Mouse (Mus musculus): ENCODE data around the gene Cacna1f. TPM values are rescaled to one million over a fixed set of nuclear protein-coding genes. Genes with fewer than 3 reads are reported as not detected.
A peak's percentile ranks its signal among the peaks of the same experiment; 100 is the strongest.

The Cacna1f gene
- total RNA-seq (2017) = 0.05 TPM in 1 of 2 replicates, not detected in the other

- no peak for ATAC-seq (replicated peaks; ENCODE audit: low read depth, poor library complexity, severe bottlenecking)
Measured at GRCm38 (mm10) chrX:7606783-7607182, at the start of gene Cacna1f. Gene Cacna1f, plus strand, starts transcription at chrX:7607083.

GRCm38 (mm10) chrX:7563076-7563475, 43.8 kb upstream of the Cacna1f start:
- ATAC-seq (replicated peaks; ENCODE audit: low read depth, poor library complexity, severe bottlenecking) = peak; percentile 76

- ATAC-seq (replicated peaks; ENCODE audit: low read depth, poor library complexity, severe bottlenecking) = peak; percentile 76
Measured at GRCm38 (mm10) chrX:7566352-7566751, 40.5 kb upstream of the Cacna1f start.

GRCm38 (mm10) chrX:7567491-7567890, 39.4 kb upstream of the Cacna1f start:
- ATAC-seq (replicated peaks; ENCODE audit: low read depth, poor library complexity, severe bottlenecking) = no peak

DNA sequence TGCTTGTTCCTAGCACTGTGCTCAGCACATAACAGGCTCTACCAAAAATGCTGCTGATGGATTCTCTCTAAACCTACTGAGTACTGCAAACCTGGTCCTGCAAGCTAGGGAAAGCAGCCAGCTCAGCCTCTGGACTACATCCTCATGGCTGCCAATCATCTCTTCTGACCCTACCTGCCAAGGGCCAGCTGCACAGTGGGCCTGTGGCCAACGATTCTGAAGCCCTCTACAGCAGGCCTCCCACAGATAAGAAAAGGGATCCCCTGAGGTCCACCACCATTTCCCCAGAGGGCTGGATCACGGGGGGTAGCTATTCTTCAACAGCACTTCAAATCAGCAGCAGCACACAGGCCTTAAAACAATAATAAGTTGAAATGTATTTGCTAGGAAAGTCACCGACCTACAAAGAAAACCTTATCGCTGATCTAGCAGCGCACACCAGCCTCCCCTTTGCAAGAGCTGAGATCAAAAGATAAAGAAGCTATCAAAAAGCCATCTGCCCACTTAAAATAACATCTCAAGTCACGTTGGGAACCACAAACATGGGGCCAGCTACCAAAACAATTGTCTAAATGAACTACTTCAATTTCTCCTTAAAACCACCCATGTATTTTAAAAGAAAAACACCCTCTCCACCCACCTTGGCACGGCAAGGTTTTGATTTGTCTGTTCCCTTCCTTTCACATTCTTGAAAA, 36.3 kb upstream of the Cacna1f start:
- ATAC-seq (replicated peaks; ENCODE audit: low read depth, poor library complexity, severe bottlenecking) = no peak

DNA sequence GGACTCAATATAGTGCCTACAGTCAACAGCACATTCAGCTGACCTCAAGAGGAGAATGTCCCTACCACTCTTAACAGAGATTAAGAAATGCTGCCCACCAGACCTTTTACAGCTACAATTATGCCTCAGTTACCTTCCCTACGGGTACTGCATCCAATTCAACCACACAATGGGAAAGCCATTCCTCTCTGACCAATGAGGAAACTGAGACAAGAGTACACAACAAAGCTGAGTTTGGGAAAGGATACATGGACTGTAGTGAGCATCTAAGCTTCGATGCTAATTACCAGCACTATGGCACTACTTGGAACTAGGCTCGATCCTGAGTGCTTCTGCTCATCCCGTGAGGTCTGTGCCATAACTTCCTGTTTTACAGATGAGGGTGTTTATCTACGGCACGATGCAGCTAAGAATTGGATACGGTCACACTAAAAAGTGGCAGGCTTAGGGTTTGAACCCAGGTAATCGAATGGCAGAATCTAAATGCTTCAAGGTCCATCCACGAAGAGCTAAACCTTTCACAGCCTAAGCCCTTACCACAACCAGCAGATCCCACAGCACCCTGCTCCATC, 35.2 kb upstream of the Cacna1f start:
- no peak for ATAC-seq (replicated peaks; ENCODE audit: low read depth, poor library complexity, severe bottlenecking)

DNA sequence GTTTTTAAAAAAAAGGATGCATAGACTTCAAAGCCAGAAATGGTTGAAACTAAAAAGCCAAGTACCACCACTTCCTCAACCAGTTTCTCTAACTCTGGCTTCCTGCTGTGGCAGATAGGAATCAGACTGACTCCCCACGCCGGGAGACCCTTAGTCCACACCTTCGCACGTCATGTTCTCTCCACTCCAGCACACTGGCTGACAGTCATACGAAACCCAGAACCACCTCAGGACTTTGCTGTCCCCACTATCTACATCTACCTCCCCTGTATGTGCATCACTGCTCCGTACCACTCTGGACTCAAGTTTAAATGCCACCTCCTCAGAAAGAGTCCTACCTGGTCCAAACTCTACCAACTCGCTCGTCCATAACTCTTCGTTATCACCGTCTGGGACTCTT, 34.4 kb upstream of the Cacna1f start:
- ATAC-seq (replicated peaks; ENCODE audit: low read depth, poor library complexity, severe bottlenecking) = no peak

DNA sequence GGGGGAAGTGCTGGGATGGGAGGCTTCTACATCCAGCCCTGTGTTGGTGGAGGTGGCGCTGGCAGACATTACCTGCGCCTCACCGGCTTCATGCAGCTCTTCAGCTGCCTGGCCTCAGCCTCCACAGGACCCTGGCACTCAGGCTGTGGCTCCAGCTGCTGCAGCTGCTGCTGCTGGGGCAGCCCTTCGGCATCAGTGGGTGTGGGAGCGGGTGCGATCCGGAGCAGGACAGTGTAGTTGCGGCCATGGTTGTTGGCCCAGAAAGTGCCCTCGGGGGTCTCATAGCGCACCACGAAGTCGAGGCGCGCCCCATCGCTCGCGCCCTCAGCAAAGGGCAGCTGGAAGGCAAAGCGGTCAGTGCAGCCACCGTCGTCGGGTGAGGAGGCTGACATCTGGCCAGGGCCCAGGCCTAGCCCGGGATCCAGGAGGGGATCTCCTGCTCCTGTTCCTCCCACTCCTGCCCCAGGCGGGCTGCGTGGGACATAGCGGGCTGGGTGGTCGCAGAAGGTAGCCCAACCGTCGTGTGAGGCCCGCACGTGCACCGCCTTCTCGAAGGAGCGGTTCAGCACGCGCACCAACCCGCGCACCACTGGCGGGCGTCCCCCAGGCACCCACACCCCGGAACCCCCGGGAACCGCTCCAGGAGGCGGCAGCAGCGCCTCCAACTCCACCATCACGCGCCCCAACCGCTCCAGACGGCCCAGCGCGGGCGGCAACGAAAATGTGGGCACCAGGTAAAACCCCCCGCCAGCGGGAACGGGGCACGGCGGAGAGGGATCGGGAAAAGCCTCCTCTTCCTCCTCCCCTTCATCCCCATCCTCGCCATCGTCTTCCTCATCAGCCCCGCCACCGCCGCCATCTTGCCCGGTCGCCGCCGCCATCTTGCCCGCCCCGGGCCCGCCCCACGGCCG, 33.5 kb upstream of the Cacna1f start, which contains the start of gene Foxp3:
Gene Foxp3, plus strand, starts transcription at position 469 of the 911 bp plus-strand sequence.
- ATAC-seq (replicated peaks; ENCODE audit: low read depth, poor library complexity, severe bottlenecking) = no peak

DNA sequence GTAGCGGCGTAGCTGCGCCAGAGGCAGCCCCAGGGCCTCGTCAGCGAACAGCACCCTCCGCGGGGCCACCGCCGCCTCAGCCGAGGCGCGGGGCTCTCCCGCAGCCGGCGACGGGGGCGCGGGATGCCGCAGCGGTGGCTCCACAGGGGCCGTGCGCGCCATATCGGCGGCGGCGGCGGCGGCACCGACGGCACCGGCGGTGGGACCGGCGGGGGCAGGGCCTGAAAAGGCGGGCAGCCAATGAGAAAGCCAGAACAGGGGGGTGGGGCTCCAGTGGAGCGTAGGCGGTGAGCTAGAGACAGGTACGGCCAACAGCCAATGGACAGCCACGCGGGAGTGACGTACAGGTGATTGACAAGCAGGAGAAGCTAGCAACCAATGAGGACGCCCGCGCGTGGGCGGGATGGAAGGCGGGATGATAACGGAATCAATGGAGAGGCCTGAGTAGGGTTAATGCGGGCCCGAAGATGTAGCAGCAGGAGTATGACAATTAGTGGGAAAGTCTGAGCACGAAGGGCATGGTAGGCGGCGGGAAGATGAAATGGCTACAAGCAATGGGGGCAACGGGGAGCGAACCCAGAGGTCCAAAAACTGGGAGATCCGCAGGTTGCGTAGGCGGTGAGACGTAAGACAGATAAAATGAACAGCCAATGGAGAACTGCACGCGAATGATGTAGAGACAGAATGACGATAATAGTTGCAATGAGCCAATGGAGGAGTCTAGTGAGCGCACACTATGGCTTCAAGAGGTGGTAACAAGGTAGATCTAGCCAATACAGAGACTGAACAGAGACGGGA, 32.6 kb upstream of the Cacna1f start, which contains the start of gene Ppp1r3f:
Gene Ppp1r3f, minus strand, starts transcription at position 197 of the 798 bp plus-strand sequence.
- ATAC-seq (replicated peaks; ENCODE audit: low read depth, poor library complexity, severe bottlenecking) = peak; percentile 98

DNA sequence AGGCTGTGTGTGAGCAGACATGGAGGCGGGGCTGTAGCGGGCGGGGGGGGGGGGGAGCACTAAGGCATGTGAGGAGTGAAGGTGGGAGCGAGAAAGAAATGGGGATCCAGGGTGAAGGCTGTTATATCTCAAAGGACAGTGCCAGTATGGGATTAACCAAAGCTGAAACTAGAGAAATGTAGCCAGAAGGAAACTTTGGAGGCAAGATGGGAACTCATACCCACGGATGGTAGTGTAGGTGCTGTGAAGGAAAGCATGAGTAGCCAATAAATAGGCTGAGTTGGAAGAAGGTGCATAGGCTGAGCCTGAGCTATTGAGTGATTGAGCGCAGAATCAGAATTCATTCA, 32.0 kb upstream of the Cacna1f start:
- ATAC-seq (replicated peaks; ENCODE audit: low read depth, poor library complexity, severe bottlenecking) = no peak

DNA sequence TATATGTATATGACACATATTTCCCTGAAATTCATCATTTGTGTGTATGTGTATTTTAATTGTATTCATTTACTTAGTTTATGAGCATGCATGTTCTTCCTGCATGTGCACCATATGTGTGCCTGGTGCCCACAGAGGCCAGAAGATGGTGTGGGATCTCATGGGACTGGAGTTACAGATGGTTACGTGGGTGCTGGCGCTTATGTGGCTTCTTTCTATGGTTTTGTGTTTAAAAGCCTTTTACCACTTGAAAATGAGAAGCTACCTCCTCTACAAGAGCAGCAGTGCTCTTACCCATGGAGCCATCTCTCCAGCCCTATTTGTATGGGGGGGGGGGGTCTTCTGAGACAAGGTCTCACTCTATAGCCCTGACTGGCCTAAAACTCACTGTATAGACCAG, 25.7 kb upstream of the Cacna1f start:
- no peak for ATAC-seq (replicated peaks; ENCODE audit: low read depth, poor library complexity, severe bottlenecking)

DNA sequence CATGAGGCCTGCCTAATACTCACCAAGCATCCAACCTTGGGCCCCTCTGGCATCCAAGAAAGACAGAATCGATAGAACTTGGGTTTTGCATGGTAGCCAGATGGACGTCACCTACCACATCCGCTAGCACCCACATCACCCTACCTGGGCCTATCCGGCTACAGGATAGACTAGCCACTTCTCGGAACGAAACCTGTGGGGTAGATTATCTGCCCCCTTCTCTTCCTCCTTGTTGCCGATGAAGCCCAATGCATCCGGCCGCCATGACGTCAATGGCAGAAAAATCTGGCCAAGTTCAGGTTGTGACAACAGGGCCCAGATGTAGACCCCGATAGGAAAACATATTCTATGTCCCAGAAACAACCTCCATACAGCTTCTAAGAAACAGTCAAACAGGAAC, 23.0 kb upstream of the Cacna1f start:
- ATAC-seq (replicated peaks; ENCODE audit: low read depth, poor library complexity, severe bottlenecking) = no peak

DNA sequence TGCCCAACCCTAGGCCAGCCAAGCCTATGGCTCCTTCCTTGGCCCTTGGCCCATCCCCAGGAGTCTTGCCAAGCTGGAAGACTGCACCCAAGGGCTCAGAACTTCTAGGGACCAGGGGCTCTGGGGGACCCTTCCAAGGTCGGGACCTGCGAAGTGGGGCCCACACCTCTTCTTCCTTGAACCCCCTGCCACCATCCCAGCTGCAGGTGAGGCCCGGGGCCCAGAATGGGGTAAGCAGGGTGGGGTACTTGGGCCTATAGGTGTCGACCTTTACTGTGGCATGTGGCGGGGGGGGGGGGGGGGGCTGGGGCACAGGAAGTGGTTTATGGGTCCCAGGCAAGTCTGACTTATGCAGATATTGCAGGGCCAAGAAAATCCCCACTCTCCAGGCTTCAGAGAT, 20.5 kb upstream of the Cacna1f start:
- no peak for ATAC-seq (replicated peaks; ENCODE audit: low read depth, poor library complexity, severe bottlenecking)

GRCm38 (mm10) chrX:7595371-7595770, 11.5 kb upstream of the Cacna1f start:
- ATAC-seq (replicated peaks; ENCODE audit: low read depth, poor library complexity, severe bottlenecking) = no peak

DNA sequence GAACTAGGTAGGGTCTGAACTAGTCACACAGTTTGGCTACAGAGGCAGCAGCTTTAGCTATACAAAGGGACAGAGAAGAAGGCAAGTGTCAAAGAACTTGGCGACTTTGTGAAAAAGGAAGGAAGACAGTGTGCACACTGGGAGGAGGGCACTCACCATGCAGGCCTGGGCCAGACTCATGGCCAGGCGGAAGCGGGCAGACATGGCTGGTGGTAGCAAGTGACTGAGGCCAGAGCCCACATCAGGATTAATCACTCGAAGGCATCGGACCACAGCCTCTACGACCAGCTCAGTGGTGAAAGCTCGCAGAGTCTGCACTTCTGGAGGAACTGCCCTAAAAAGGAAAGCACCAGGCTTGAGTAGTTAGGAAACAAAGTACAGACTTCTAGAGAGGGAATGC, 2.9 kb upstream of the Cacna1f start:
- ATAC-seq (replicated peaks; ENCODE audit: low read depth, poor library complexity, severe bottlenecking) = peak; percentile 66

DNA sequence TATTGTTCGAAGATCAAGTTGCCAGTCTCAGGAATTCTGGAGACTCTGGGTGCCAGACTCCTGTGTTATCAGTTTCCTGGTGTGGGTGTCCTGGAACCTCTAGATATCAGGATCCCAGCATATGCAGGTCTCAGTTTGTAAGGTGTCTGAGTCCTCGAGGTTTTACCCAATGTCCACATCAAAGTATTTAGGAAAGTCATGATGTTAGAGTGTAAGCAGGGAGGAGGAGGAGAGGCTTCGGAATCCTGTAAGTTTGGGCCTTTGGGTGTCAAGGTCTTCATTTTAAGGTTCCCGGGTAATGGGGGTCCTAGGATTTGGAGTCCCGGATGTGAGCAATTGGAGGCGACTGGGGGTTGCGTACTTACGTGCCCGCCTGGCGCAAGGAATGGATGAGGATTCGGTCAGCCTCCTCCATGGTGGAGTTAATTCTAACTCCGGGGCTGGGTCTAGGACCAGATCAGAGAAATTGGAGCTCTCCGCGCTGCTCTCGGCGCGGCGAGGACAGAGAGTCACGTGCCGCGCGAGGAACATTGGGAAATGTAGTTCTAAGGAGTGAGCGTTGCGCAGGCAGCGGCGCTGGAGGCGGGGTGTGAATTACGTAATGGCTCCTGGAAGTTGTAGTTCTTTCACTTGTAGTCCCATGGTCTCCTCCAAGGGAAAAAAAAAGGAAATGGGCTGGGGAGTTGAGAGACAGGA, 1.9 kb upstream of the Cacna1f start, which contains the start of gene Ccdc22:
Gene Ccdc22, minus strand, starts transcription at position 639 of the 696 bp plus-strand sequence.
- ATAC-seq (replicated peaks; ENCODE audit: low read depth, poor library complexity, severe bottlenecking) = peak; percentile 94

- no peak for ATAC-seq (replicated peaks; ENCODE audit: low read depth, poor library complexity, severe bottlenecking)
Measured at GRCm38 (mm10) chrX:7605575-7605941, 1.3 kb upstream of the Cacna1f start.

DNA sequence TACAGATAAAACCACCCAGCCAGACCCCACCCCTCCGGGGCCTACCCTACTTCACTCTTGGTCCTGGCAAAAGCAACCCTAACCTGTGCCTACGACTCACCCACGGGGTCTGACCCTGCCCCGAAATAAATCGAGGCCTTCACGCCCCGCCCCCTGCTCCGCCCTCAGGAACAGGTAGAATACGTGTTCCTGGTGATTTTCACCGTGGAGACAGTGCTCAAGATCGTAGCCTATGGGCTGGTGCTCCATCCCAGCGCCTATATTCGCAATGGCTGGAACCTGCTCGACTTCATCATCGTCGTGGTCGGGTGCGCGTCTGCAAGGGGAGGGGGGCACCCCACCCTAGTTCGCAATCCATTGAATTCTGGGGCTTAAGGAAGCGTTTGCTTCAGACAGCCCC, 3.2 kb downstream of the Cacna1f start:
- ATAC-seq (replicated peaks; ENCODE audit: low read depth, poor library complexity, severe bottlenecking) = no peak

DNA sequence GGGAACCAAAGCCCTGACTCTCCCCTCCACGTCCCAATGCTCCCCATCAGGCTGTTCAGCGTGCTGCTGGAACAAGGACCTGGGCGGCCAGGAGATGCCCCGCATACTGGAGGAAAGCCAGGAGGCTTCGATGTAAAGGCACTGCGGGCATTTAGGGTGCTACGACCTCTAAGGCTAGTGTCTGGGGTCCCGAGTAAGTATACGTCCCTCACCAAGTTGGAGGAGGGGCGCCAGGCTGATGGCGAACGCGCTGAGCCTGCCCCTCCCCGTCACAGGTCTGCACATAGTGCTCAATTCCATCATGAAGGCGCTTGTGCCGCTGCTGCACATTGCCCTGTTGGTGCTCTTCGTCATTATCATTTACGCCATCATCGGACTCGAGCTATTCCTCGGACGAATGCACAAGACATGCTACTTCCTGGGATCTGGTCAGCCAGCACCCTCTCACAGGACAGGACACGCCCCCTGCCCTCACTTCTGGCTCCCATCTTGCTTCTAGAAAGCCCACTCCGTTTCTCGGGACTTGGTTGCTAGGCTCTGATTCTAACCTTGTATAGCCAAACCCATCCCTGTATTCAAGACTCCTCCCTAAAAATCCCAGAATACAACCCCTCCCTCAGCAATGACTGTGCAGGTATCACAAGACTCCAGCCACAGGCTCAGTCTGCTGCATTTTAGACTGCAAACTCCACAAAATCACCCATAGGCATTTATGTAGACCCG, 3.8 kb downstream of the Cacna1f start:
- ATAC-seq (replicated peaks; ENCODE audit: low read depth, poor library complexity, severe bottlenecking) = peak; percentile 36; the same call in 1 of the 2 replicates
